Mouse (Mus musculus): ENCODE results near the gene Dscaml1. TPM values are rescaled to one million over a fixed set of nuclear protein-coding genes. Genes with fewer than 3 reads are reported as not detected.

The Dscaml1 gene
- total and polyA plus RNA-seq, 3 experiments = 0.55 to 2.9 (median 1.3) TPM

- DNase-seq = no peak
These were observed 81.1 kb downstream of the Dscaml1 start for GRCm38 (mm10) chr9:45507482-45507881.

- no peak for DNase-seq
These were observed 84.5 kb downstream of the Dscaml1 start for GRCm38 (mm10) chr9:45510806-45511546.

- DNase-seq = no peak
These were observed 91.7 kb downstream of the Dscaml1 start for GRCm38 (mm10) chr9:45517993-45518705.

GRCm38 (mm10) chr9:45519841-45520240 is 93.4 kb downstream of the Dscaml1 start:
- DNase-seq = no peak

- no peak for DNase-seq
These were observed 96.4 kb downstream of the Dscaml1 start for GRCm38 (mm10) chr9:45522866-45523265.

GRCm38 (mm10) chr9:45524505-45524904 is 98.1 kb downstream of the Dscaml1 start:
- no peak for DNase-seq

GRCm38 (mm10) chr9:45533253-45533652 is 106.8 kb downstream of the Dscaml1 start:
- no peak for DNase-seq

GRCm38 (mm10) chr9:45534472-45534988 is 108.1 kb downstream of the Dscaml1 start:
- no peak for DNase-seq

GRCm38 (mm10) chr9:45537649-45538048 is 111.2 kb downstream of the Dscaml1 start:
- DNase-seq = no peak

- DNase-seq = no peak
These were observed 113.0 kb downstream of the Dscaml1 start for GRCm38 (mm10) chr9:45539265-45540044.

GRCm38 (mm10) chr9:45546024-45546638 is 119.7 kb downstream of the Dscaml1 start:
- DNase-seq = no peak

GRCm38 (mm10) chr9:45546902-45547578 is 120.6 kb downstream of the Dscaml1 start:
- DNase-seq = no peak

- DNase-seq = no peak
These were observed 123.4 kb downstream of the Dscaml1 start for GRCm38 (mm10) chr9:45549796-45550195.

- no peak for DNase-seq
These were observed 123.8 kb downstream of the Dscaml1 start for GRCm38 (mm10) chr9:45550210-45550609.

GRCm38 (mm10) chr9:45550662-45551061 is 124.2 kb downstream of the Dscaml1 start:
- no peak for DNase-seq

GRCm38 (mm10) chr9:45555036-45555826 is 128.8 kb downstream of the Dscaml1 start:
- peak; percentile 2 for DNase-seq

- DNase-seq = no peak
These were observed 130.5 kb downstream of the Dscaml1 start for GRCm38 (mm10) chr9:45556882-45557281.

GRCm38 (mm10) chr9:45560987-45561386 is 134.6 kb downstream of the Dscaml1 start:
- DNase-seq = no peak

GRCm38 (mm10) chr9:45566843-45567578 is 140.6 kb downstream of the Dscaml1 start:
- no peak for DNase-seq

- DNase-seq = no peak
These were observed 143.3 kb downstream of the Dscaml1 start for GRCm38 (mm10) chr9:45569680-45570079.
